Mouse (Mus musculus) neural tube, embryonic 15.5 days (tissue): ENCODE results near the gene Slc1a3. TPM values are rescaled to one million over a fixed set of nuclear protein-coding genes. Genes with fewer than 3 reads are reported as not detected.

Source experiments
- ATAC-seq: fragments of 200-750 bp; cut with Nextera tagmentation; 2 replicates; pipeline ENCODE4 v1.8.0; 2017; ENCODE audit warnings: mild to moderate bottlenecking, moderate TSS enrichment, moderate library complexity; ENCODE audit not compliant: low FRiP score
- H3K27ac ChIP-seq: fragments of 300-500 bp; sonication (generic); replicated peaks from 2 replicates; pipeline ENCODE4 v1.5.1; 2015; ENCODE audit warnings: mild to moderate bottlenecking, inconsistent platforms
- H3K27me3 ChIP-seq: fragments of 300-500 bp; sonication (generic); replicated peaks from 2 replicates; pipeline ENCODE4 v1.6.1; 2015; ENCODE audit warnings: inconsistent platforms
- H3K36me3 ChIP-seq: fragments of 300-500 bp; sonication (generic); 2 replicates; pipeline ENCODE4 v1.6.1; 2015; ENCODE audit warnings: inconsistent platforms
- H3K4me1 ChIP-seq: fragments of 300-500 bp; sonication (generic); 2 replicates; pipeline ENCODE4 v1.6.1; 2015; ENCODE audit warnings: inconsistent platforms
- H3K4me2 ChIP-seq: fragments of 300-500 bp; sonication (generic); 2 replicates; pipeline ENCODE4 v1.6.1; 2015; ENCODE audit warnings: inconsistent platforms, mild to moderate bottlenecking, moderate library complexity
- H3K4me3 ChIP-seq: fragments of 300-500 bp; sonication (generic); replicated peaks from 2 replicates; pipeline ENCODE4 v1.5.1; 2015; ENCODE audit warnings: mild to moderate bottlenecking, inconsistent platforms
- H3K9ac ChIP-seq: fragments of 300-500 bp; sonication (generic); replicated peaks from 2 replicates; pipeline ENCODE4 v1.6.1; 2015; ENCODE audit warnings: mild to moderate bottlenecking, inconsistent platforms
- H3K9me3 ChIP-seq: fragments of 300-500 bp; sonication (generic); replicated peaks from 2 replicates; pipeline ENCODE4 v1.6.1; 2016; ENCODE audit warnings: inconsistent platforms
- WGBS: fragments of 180-500 bp; shearing (Covaris S2); methylation state at CpG from one replicate; pipeline ENCODE4 v1.1.7; 2015; ENCODE audit warnings: mixed read lengths; 5-methylcytosine and 5-hydroxymethylcytosine counted together
- polyA plus RNA-seq: library from polyadenylated mRNA; unstranded; fragments of >200 nt; fragmentation: Nextera tagmentation; extraction: Ambion mirVana; gene quantifications from 2 replicates; pipeline ENCODE4 v1.2.1, GENCODE M21; 2015

The Slc1a3 gene
- polyA plus RNA-seq, 1 experiment from 2014 or later = 174 TPM

DNA sequence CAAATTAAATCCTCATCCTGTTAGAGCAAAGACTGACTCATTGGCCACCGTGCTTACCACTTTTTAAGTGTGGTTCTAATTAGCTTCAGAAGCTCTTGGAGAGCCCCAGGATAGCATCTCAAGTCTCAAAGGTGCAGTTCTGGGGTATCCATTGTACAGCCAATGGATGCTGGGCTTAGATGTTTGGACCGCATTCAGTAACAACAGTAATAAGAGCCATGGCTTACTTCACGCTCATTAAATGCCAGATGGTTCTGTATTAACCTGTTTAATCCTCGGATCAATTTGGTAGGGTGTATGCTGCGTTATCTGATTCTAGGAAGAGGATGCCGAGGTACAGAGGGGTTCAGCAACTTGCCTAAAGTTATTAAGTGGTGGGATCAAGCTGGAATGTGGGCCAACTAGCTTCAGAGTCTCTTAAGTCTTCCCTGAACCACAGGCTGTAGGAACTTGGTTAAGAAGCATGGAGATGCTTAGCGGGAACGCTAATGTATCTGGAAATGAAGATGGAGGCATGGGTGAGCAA, 114.1 kb downstream of the Slc1a3 start:
- no peak for ATAC-seq
- WGBS = 79% methylated on average over 8 of the region's 8 CpGs
- H3K9ac ChIP-seq = no peak overlapping the region

DNA sequence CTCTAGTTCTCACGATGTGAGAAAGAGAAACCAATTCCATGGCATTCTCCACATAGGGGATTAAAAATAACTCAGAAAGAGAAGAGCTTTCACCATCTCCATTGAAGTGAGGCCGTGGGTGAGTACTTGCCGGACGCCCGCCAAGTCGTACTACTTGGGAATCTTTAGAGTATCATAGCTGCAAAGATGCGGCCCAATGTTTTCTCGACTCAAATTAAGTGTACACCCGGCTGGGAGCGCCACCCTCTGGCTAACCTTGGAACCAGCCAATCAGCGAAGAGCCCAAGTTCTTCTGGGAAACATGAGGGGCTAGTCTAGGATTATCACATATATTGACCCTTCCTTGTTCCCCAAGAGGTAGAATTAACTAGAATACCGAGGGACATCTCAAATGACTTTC, 115.3 kb downstream of the Slc1a3 start:
- Histone ChIP-seq H3K4me3 (no peak overlapping the region), H3K9ac (no peak overlapping the region), H3K27me3 (no peaks in the 10 kb centered on the region), H3K9me3 (no peaks in the 10 kb centered on the region), H3K27ac (no peak overlapping the region), H3K4me1 (no peaks in the 10 kb centered on the region), H3K36me3 (no peaks in the 10 kb centered on the region), H3K4me2 (no peak overlapping the region)
- 79% methylated on average over 12 of the region's 12 CpGs for WGBS
- no peak for ATAC-seq

More for the DNA sequence above, 114.1 kb downstream of the Slc1a3 start:
- H3K4me1 ChIP-seq = no peaks in the 10 kb centered on the region
- H3K27me3 ChIP-seq = no peaks in the 10 kb centered on the region
- no peak overlapping the region for H3K27ac ChIP-seq
- no peaks in the 10 kb centered on the region for H3K9me3 ChIP-seq
- H3K36me3 ChIP-seq = no peaks in the 10 kb centered on the region
- H3K4me3 ChIP-seq = no peak overlapping the region
- H3K4me2 ChIP-seq = no peak overlapping the region

DNA sequence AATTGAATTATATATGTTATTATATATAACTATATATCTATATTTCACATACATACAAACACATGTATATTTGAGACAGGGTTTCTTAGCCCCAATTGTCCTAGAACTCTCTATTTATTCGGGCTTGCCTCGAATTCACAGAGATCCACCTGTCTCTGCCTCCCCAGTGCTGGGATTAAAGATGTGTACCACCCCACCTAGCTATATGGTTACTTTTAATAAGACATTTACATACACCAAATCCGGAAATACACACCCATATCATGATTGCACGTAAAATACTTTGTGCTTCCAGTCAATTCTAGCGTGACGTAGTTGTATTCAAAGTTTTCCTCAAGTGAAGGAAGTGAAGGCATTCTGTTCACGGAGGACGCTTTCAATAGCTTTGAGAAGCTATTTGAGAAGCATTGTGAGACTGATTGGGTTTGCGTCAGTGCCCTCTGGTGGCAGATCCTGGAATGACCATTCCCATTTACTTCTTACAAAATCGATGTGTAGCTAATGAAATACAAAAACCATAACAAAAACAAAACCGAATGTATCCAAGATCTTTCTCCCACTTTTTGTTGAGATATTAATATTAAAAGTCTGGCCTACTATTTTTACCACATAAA, 121.0 kb downstream of the Slc1a3 start:
- H3K27ac ChIP-seq = no peak overlapping the region
- peak overlapping the region; percentile 26; the same call in 1 of the 2 replicates for H3K4me2 ChIP-seq
- H3K9me3 ChIP-seq = no peaks in the 10 kb centered on the region
- H3K4me1 ChIP-seq = no peaks in the 10 kb centered on the region
- no peaks in the 10 kb centered on the region for H3K27me3 ChIP-seq
- peak; percentile 57; the same call in 1 of the 2 replicates for ATAC-seq
- no peaks in the 10 kb centered on the region for H3K36me3 ChIP-seq
- H3K4me3 ChIP-seq = no peak overlapping the region
- H3K9ac ChIP-seq = no peak overlapping the region
- WGBS = 25% methylated on average over 11 of the region's 11 CpGs

DNA sequence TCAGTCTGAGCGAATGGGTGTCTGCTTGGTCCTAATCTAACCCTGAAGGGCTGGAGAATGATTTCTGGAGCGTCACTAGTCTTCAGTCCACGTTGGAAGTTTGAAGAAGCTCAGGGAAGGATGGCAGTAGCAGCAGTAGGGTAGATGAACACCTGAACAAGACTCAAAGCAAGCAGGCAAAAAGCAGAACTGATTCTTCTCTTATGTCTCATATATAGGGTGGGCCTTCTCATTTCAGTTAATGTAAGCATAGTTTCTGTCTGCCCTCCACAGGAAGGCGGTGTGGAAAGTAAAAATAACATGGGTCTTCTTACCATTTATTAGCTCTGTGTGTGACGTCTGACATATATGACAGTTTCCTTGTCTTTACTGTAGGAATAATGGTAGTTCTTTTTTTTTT, 122.5 kb downstream of the Slc1a3 start:
- WGBS = 93% methylated on average over 5 of the region's 5 CpGs
- Histone ChIP-seq H3K4me3 (no peak overlapping the region), H3K9me3 (no peaks in the 10 kb centered on the region), H3K4me1 (no peaks in the 10 kb centered on the region), H3K4me2 (no peak overlapping the region), H3K9ac (no peak overlapping the region), H3K27me3 (no peaks in the 10 kb centered on the region), H3K36me3 (no peaks in the 10 kb centered on the region), H3K27ac (no peak overlapping the region)
- no peak for ATAC-seq

DNA sequence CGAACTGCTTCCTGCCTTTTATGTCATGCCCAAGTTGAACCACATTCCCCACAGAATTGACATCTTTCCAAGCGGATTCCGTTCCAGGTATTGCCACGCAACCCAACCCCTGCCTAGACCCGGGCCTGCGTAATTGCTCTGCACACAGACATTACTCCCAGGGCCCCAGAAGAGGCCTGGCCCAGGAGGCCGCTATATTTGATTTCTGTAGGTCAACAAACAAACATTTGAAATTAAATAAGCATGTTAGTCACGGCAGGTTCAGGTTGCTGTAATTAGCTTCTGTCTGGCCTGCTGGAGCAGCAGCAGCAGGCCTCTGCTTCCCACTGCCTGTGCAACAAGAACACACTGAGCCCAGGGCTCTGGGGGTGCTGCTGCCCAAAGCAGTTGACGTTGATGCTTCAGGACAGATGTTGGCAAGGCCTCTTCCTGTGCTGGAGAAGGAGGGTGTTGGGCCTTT, 123.7 kb downstream of the Slc1a3 start:
- no peak overlapping the region for H3K4me3 ChIP-seq
- ATAC-seq = no peak
- H3K36me3 ChIP-seq = no peaks in the 10 kb centered on the region
- no peaks in the 10 kb centered on the region for H3K9me3 ChIP-seq
- H3K4me2 ChIP-seq = no peak overlapping the region
- H3K27ac ChIP-seq = no peak overlapping the region
- WGBS = 59% methylated on average over 9 of the region's 9 CpGs
- H3K27me3 ChIP-seq = no peaks in the 10 kb centered on the region
- H3K4me1 ChIP-seq = no peaks in the 10 kb centered on the region
- no peak overlapping the region for H3K9ac ChIP-seq

Other genes with a start within 250 kb of the Slc1a3 start
- gene Gm2310, start 190.8 kb downstream of the Slc1a3 start, polyA plus RNA-seq = not detected in 2 replicates